Mouse (Mus musculus): ENCODE measurements around the gene Tbc1d10b.

GRCm38 (mm10) chr7:127206606-127207005 lies 1.7 kb downstream of the Tbc1d10b start:
- TF ChIP-seq EP300 (optimal IDR thresholded peaks at IDR 0.05) (no peak), CTCF (IDR thresholded peaks at IDR 0.05; ENCODE audit: low read depth) (no peak)

Measured in stomach, postnatal 0 days (tissue).